In the genomic region with DNA sequence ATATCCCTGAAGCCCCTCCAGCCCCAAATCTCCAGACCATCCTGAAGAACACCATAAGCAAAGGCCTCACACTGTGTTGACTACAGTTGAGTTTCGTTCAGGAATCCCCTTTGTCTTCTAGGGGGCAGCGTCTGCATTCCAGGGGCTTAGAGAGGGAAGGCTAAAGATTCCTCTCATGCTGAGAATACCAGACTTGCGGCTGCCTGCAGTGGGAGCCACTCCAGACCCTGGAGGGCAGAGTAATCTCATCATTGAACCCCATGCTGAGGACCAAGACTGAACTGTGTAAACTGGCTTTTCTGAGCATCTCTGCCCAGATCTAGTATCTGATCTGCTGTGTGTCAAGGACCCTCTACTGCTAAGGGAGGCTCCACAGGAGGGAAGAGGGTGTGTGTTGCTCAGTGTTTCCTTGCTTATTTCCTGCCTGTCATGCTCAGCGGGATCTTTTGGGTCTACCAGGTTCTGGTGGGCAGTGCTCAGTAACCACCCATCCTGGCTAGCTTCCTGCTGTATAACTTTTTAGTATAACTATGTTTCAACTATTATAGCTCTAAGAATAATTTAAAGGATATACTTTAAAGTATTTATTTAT, we compare ENCODE assay signal across 15 mouse cellular contexts. TPM values are rescaled to one million over a fixed set of nuclear protein-coding genes. Genes with fewer than 3 reads are reported as not detected.
DNase-seq lines count a peak whose midpoint lies in the region; ATAC-seq and TF ChIP-seq lines count a peak whose summit lies in the region.
"Had no signal": no experiment of that assay in that cellular context is flagged by ENCODE, and none has a peak within 500 bp of the region (broad histone marks: within the 10 kb centered on the region; RNA-seq: fewer than 3 reads in every experiment).

No protein-coding gene starts in this region.

- 15% methylated on average over 4 of the region's 4 CpGs for WGBS in hindbrain, embryonic 10.5 days
- WGBS in hindbrain, embryonic 12.5 days = 18% methylated on average over 4 of the region's 4 CpGs
- 50% methylated on average over 4 of the region's 4 CpGs for WGBS in intestine, postnatal 0 days

- no peaks in the 10 kb centered on the region for H3K9me3 ChIP-seq in hindbrain, embryonic 10.5 days
- H3K9me3 ChIP-seq in hindbrain, embryonic 12.5 days (replicated peaks) = no peaks in the 10 kb centered on the region
- no peaks in the 10 kb centered on the region for H3K9me3 ChIP-seq in ES-Bruce4 (replicated peaks; ENCODE audit: control insufficient read depth, insufficient read depth, low read length, poor library complexity, severe bottlenecking)
- no peaks in the 10 kb centered on the region for H3K9me3 ChIP-seq in intestine, postnatal 0 days (ENCODE audit: control insufficient read depth)
- H3K9me3 ChIP-seq: midbrain, embryonic 12.5 days had no signal

- no peak for ATAC-seq in hindbrain, embryonic 12.5 days (ENCODE audit: low FRiP score)
- no peak for ATAC-seq in intestine, postnatal 0 days

- no peaks in the 10 kb centered on the region for H3K36me3 ChIP-seq in hindbrain, embryonic 10.5 days
- H3K36me3 ChIP-seq in hindbrain, embryonic 12.5 days = no peaks in the 10 kb centered on the region
- no peaks in the 10 kb centered on the region for H3K36me3 ChIP-seq in ES-Bruce4 (ENCODE audit: control insufficient read depth, insufficient read depth, low read length, poor library complexity, severe bottlenecking)
- no peaks in the 10 kb centered on the region for H3K36me3 ChIP-seq in intestine, postnatal 0 days (ENCODE audit: control insufficient read depth, insufficient read depth)
- H3K36me3 ChIP-seq: midbrain, embryonic 12.5 days had no signal

- H3K9ac ChIP-seq in hindbrain, embryonic 12.5 days = no peak overlapping the region
- no peak overlapping the region for H3K9ac ChIP-seq in ES-Bruce4 (ENCODE audit: low read depth, poor library complexity, severe bottlenecking)
- no peak overlapping the region for H3K9ac ChIP-seq in intestine, postnatal 0 days (ENCODE audit: low read depth, low read length)
- H3K9ac ChIP-seq: liver, embryonic 14.5 days; midbrain, embryonic 12.5 days had no signal

- no peak overlapping the region for H3K4me3 ChIP-seq in hindbrain, embryonic 10.5 days
- H3K4me3 ChIP-seq in hindbrain, embryonic 12.5 days = no peak overlapping the region
- no peak overlapping the region for H3K4me3 ChIP-seq in ES-Bruce4 (ENCODE audit: low read depth, low read length)
- no peak overlapping the region for H3K4me3 ChIP-seq in intestine, postnatal 0 days (ENCODE audit: low read depth, low read length)
- H3K4me3 ChIP-seq: left cerebral cortex, adult 2 months; midbrain, embryonic 12.5 days had no signal

- H3K4me1 ChIP-seq in hindbrain, embryonic 10.5 days (replicated peaks) = peaks cover 45% of the 10 kb centered on the region
- H3K4me1 ChIP-seq in hindbrain, embryonic 12.5 days = peaks cover 22% of the 10 kb centered on the region
- H3K4me1 ChIP-seq in ES-Bruce4 (ENCODE audit: control insufficient read depth, insufficient read depth, low read length) = peaks cover 2% of the 10 kb centered on the region
- H3K4me1 ChIP-seq in intestine, postnatal 0 days (replicated peaks; ENCODE audit: control insufficient read depth, insufficient read depth, low read length) = no peaks in the 10 kb centered on the region

- TF ChIP-seq EP300 in ES-Bruce4 (IDR thresholded peaks at IDR 0.05; ENCODE audit: insufficient read depth, low read depth, low read length) = 0 out of 2 replicates have a peak, but pooled peaks have one; percentile 29

- DNase-seq in embryo, embryonic 10 days (ENCODE audit: low spot score) = peak; percentile 63
- no peak for DNase-seq in embryo, embryonic 10.5 days (ENCODE audit: low spot score)
- DNase-seq in hindbrain, embryonic 10.5 days (ENCODE audit: low spot score) = no peak
- no peak for DNase-seq in cerebellum, adult 8-10 months
- DNase-seq in left cerebral cortex, adult 11 months (ENCODE audit: low spot score) = no peak
- DNase-seq: adrenal gland, postnatal 25 days; cerebellum, adult 11-12 months; kidney, adult 9 months had no signal

- TF ChIP-seq POLR2A in ES-Bruce4 (IDR thresholded peaks at IDR 0.05; ENCODE audit: insufficient read depth, low read length) = no peak

- H3K27ac ChIP-seq in hindbrain, embryonic 10.5 days = peak overlapping the region; percentile 81
- H3K27ac ChIP-seq in hindbrain, embryonic 12.5 days = no peak overlapping the region
- H3K27ac ChIP-seq in ES-Bruce4 (ENCODE audit: insufficient read depth, low read length) = no peak overlapping the region
- H3K27ac ChIP-seq in intestine, postnatal 0 days (ENCODE audit: low read depth, low read length) = no peak overlapping the region
- H3K27ac ChIP-seq: left cerebral cortex, adult 2 months; liver, embryonic 14.5 days; midbrain, embryonic 12.5 days had no signal

- no peak for TF ChIP-seq CTCF in ES-Bruce4 (IDR thresholded peaks at IDR 0.05; ENCODE audit: low read depth, low read length)
- TF ChIP-seq CTCF in intestine, postnatal 0 days (IDR thresholded peaks at IDR 0.05; ENCODE audit: low read depth) = peak; percentile 28

- H3K4me2 ChIP-seq in hindbrain, embryonic 12.5 days (replicated peaks) = no peak overlapping the region
- H3K4me2 ChIP-seq in intestine, postnatal 0 days (replicated peaks; ENCODE audit: low read depth) = no peak overlapping the region
- H3K4me2 ChIP-seq: midbrain, embryonic 12.5 days had no signal

- H3K27me3 ChIP-seq in hindbrain, embryonic 10.5 days (ENCODE audit: insufficient read depth, poor library complexity, severe bottlenecking) = no peaks in the 10 kb centered on the region
- H3K27me3 ChIP-seq in hindbrain, embryonic 12.5 days = no peaks in the 10 kb centered on the region
- no peaks in the 10 kb centered on the region for H3K27me3 ChIP-seq in ES-Bruce4 (ENCODE audit: control insufficient read depth, insufficient read depth, low read length, poor library complexity, severe bottlenecking)
- no peaks in the 10 kb centered on the region for H3K27me3 ChIP-seq in intestine, postnatal 0 days (replicated peaks; ENCODE audit: control insufficient read depth, insufficient read depth, low read length)
- H3K27me3 ChIP-seq: midbrain, embryonic 12.5 days had no signal

RNA-seq across cellular contexts. Expression of a gene that starts 21.3 kb away (rescaled TPM):
- 130 and 147 TPM in 2 replicates for polyA plus RNA-seq in hindbrain, embryonic 10.5 days (2016; fragmentation: Nextera tagmentation; extraction: Ambion mirVana)
- 222 and 249 TPM in 2 replicates for polyA plus RNA-seq in hindbrain, embryonic 12.5 days (2016; fragmentation: Nextera tagmentation; extraction: Ambion mirVana)
- polyA plus RNA-seq in ES-Bruce4 (2011; ENCODE audit: insufficient read depth, insufficient read length, low read depth, missing spikeins) = 347 and 371 TPM in 2 replicates
- 241 and 242 TPM in 2 replicates for polyA plus RNA-seq in intestine, postnatal 0 days (2015; fragmentation: Nextera tagmentation; extraction: Ambion mirVana)

RNA-seq across cellular contexts. Expression of a gene that starts 47.5 kb away (rescaled TPM):
- 2.5 and 3.7 TPM in 2 replicates for polyA plus RNA-seq in hindbrain, embryonic 10.5 days (2016; fragmentation: Nextera tagmentation; extraction: Ambion mirVana)
- 1.6 and 5.9 TPM in 2 replicates for polyA plus RNA-seq in hindbrain, embryonic 12.5 days (2016; fragmentation: Nextera tagmentation; extraction: Ambion mirVana)
- polyA plus RNA-seq in ES-Bruce4 (2011; ENCODE audit: insufficient read depth, insufficient read length, low read depth, missing spikeins) = 6.1 and 6.6 TPM in 2 replicates
- polyA plus RNA-seq in intestine, postnatal 0 days (2015; fragmentation: Nextera tagmentation; extraction: Ambion mirVana) = not detected in 2 replicates
- polyA plus RNA-seq: gonadal fat pad, adult 2 months had no signal
